Mouse (Mus musculus): Measurements from ENCODE around the gene Dnajb2.
"Not testable (repeated sequence)": the region's sequence is repeated elsewhere in the genome, so short reads cannot be mapped to it uniquely, and the experiment has no call there.

Dnajb2 gene

GRCm38 (mm10) chr1:75219078-75219477 is 17.1 kb upstream of the Dnajb2 start:
- DNase-seq (ENCODE audit: low spot score) = peak; percentile 91

GRCm38 (mm10) chr1:75219531-75219930 is 16.7 kb upstream of the Dnajb2 start, which contains the start of gene Tuba4a:
TSS of gene Tuba4a (minus strand) at chr1:75219865.
- no peak for DNase-seq (ENCODE audit: low spot score)

GRCm38 (mm10) chr1:75221538-75221937 is 14.7 kb upstream of the Dnajb2 start:
- DNase-seq (ENCODE audit: low spot score) = no peak

- no peak for DNase-seq (ENCODE audit: low spot score)
Observed at GRCm38 (mm10) chr1:75222926-75223325, 13.3 kb upstream of the Dnajb2 start.

- no peak for DNase-seq (ENCODE audit: low spot score)
Observed at GRCm38 (mm10) chr1:75223532-75223931, 12.7 kb upstream of the Dnajb2 start.

DNA sequence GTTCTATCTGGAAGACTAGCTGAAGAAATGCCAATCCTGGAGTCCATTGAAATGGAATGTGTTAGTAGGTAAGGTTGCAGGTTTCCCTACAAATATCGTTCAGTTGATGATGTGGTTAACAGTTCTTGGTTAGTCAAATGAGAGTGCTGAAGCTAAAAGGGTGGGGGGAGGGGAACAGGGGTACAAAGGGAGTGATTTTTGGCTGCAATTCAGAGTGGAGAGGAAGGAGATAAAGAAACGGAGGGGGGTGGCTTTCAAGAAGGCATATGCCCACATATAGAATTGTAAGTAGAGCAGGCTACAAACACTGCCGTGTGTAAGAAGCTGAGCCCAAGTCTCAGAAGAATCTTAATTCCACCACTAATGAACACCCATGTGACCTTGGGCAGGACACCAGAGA is 10.7 kb upstream of the Dnajb2 start:
- no peak for DNase-seq (ENCODE audit: low spot score)

GRCm38 (mm10) chr1:75226138-75226537 is 10.1 kb upstream of the Dnajb2 start:
- no peak for DNase-seq (ENCODE audit: low spot score)

- no peak for DNase-seq (ENCODE audit: low spot score)
Observed at GRCm38 (mm10) chr1:75227653-75228052, 8.6 kb upstream of the Dnajb2 start.

GRCm38 (mm10) chr1:75229158-75229557 is 7.0 kb upstream of the Dnajb2 start:
- DNase-seq (ENCODE audit: low spot score) = no peak

DNA sequence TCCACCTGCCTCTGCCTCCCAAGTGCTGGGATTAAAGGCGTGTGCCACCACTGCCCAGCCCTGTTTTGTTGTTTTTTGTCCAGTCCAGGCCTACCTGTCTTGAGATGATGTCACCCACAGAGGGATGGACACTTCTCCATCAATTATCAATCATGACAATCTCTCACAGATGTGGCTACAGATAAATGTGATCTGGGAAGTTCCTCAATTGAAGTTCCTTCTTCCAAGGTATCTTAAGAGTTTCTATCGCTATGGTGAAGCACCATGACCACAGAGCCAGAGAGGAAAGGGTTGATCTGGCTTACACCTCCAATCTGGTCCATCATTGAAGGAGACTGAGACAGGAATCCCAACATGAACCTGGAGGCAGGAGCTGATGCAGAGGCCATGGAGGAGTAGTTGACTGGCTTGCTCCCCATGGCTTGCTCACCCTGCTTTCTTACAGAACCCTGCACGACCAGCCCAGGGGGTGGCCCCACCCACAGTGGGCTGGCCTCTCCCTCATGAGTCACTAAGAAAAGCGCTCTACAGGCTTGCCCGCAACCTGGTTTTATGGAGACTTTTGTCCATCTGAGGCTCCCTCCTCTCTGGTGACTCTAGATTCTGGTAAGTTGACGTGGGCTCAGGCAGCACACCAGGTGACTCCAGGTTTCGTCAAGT is 5.7 kb upstream of the Dnajb2 start:
- DNase-seq (ENCODE audit: low spot score) = no peak

DNA sequence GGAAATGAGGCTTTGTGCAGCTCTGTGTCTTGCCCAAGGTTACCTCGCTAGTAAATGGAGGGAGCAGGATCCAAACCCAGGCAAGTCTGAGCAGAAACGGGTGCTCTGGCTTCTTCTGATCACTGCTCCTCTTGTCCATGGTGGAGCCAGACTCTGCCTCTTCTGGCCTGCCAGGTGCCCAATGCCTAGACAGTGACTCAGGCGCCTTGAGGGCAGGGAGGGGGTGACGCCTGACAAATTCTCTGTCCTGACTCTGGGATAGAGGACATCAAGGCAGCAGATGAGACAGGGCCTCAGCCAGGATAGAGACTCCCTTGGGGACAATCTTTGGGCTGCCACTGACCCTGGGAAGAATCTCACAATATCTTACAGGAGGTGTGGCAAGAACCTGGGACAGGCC is 5.0 kb upstream of the Dnajb2 start:
- no peak for DNase-seq (ENCODE audit: low spot score)

DNA sequence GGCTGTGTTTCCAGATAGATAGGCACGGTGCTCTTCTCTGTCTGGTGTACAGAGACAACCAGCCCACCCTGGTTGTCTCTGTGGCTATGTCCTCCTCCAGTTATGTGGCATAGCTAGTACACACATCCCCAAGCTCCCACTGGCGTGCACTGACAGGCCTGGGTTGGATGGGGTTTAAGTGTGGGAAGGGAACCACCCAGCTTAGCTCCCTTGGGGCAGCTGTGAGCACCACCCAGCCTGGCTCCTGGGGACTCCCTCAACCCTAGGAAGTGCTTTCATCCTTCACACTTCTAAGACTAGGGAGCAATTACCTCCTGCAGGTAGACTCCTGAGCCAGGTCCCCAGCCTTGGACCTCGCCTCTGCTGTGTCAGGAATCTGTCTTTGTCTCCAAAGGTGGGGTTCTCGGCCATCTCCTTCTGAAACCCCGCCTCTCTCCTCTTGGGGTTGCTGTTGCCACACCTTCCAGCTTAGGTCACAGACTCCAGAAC is 4.5 kb upstream of the Dnajb2 start, which contains the start of gene A630095N17Rik:
A630095N17Rik (minus strand) TSS at position 439 of the 489 bp plus-strand sequence.
- DNase-seq (ENCODE audit: low spot score) = no peak

GRCm38 (mm10) chr1:75232489-75232888 is 3.7 kb upstream of the Dnajb2 start:
- not testable (repeated sequence) for DNase-seq (ENCODE audit: low spot score)

- DNase-seq (ENCODE audit: low spot score) = peak; percentile 56
Observed at GRCm38 (mm10) chr1:75234606-75235005, 1.6 kb upstream of the Dnajb2 start.

DNA sequence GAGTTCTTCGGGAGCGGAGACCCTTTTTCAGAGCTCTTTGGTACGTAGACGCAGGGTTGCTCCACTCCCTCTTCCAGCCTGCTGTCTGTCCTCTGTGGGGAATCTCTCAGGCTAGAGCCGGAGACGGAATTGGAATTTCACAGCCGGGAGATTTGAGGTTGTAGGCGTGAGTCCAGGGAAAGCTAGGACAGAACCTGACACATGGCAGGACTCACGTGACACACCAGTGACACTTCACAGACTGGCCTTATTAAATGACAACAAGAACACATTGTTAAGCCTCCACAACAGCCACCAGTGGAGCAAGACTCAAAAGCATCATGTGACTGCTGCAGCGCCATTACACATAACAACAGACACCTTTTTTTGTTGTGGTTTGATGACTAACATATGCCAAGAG is 3.4 kb downstream of the Dnajb2 start:
- DNase-seq (ENCODE audit: low spot score) = no peak

- no peak for DNase-seq (ENCODE audit: low spot score)
Observed at GRCm38 (mm10) chr1:75243411-75243810, 7.2 kb downstream of the Dnajb2 start.

DNA sequence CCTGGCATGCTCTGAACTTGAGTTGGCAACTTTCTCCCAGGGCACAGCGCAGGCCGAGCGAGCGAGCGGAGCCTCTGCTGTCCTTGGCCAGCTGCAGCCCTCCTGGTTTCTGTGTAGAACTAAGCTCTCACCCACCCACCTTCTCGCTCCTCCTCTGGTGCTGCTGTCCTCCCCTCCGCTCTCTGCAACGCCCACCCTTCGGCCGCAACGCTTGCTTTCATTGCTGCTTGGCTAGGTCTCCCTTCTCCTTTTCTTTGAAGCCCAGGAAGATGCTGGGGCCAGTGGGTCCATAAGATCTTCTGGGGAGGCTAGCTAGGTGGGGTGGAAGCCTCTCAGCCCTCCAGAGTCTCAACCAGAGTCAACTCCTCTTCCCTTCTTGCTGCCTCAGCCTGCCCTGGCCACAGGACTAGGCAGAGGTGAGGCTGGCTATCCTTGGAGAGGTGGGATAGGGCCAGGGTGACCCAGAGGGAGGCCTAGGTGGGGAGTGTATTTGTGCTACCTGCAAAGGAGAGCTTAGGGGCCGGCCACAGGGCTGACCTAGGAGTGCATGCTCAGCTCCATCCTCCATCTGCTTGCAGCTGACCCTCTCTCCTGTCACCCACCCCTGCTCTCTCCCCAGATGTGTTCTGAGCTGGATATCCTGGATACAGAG is 8.1 kb downstream of the Dnajb2 start:
- no peak for DNase-seq (ENCODE audit: low spot score)

- peak; percentile 51 for DNase-seq (ENCODE audit: low spot score)
Observed at GRCm38 (mm10) chr1:75244836-75245235, 8.6 kb downstream of the Dnajb2 start.

DNA sequence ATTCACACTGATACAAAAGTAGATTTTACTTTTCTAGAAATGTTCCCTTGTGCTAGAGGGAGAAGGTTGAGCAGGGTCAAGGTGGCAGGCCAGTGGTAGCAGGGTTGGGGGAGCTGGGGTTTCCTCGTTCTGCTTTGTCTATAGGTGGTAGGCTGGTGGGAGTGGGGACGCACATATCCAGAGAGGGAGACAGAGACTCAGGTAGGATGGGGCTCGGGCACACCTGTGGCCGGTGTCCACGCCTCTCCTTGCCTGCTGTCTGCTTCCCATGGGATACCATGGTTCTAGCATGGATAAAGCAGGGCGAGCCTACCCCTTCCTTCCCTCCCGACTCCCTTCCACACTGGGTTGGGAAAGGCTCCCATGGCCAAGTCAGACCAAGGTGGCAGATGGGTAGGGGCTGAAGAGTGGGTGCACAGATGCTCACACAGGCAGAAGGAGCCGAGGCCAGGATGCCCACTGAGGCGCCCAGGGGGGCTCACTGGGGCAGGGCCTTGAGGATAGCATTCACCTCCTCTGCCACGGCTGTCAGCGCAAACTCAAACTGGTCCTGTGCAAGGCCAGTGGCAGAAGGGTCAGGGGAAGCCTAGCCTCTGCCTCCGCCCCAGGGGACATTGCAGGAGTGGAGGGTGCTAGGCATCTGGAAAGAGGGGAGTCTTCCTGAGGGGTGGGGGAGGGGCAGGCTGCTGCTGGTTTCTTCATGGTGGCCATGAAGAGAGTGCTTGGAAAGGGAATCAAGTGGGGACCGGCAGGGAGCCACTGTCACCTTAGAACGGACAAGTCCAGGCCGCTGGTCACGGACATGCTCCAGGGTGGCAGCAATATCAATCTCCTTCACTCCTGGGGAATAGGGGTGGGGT is 11.1 kb downstream of the Dnajb2 start:
- no peak for DNase-seq (ENCODE audit: low spot score)

DNA sequence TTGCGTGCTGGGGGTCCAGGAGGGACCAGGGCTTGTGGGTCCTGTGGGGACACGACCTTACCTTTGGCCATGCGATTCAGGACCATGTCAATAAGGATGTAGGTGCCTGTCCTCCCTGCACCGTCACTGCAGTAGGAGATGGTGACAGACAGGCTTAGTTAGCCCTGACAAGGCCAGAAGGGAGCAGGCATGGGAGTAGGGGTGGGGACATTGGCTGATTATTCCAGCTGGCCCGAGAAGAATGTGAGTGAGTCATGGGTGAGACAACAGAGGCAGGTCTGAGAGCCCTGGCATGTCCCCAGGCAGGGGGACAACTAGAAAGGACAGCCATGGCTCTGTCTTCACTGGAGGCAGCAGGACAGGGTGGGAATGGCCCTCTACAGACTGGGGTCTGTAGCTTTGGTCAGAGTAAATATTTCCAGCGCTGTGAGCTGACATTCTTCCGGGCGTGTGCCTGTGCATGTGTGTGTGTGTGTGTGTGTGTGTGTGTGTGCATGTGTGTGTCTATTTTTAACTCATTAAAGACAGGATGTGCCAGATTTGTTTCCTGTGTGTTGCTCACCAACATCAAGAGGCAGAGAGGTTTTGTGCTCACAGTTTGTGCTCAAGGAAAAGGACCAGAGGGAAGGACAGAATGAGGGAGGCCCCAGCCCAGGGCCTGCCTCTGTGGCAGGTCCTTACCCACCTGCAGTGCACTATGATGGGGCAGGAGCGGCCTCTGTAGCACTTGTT is 12.0 kb downstream of the Dnajb2 start:
- no peak for DNase-seq (ENCODE audit: low spot score)

- DNase-seq (ENCODE audit: low spot score) = no peak
Observed at GRCm38 (mm10) chr1:75250498-75250897, 14.3 kb downstream of the Dnajb2 start.

Measured in yolk sac, embryonic 10.5 days (tissue).